Mouse (Mus musculus) ES-Bruce4 (cell line): ENCODE measurements around the gene Pgs1.

ENCODE experiments used
- CTCF ChIP-seq: IDR thresholded peaks from one replicate; pipeline ENCODE4 v1.8.1; 2011; ENCODE audit warnings: low read depth, low read length
- POLR2A ChIP-seq: IDR thresholded peaks from one replicate; pipeline ENCODE4 v1.8.1; 2011; ENCODE audit warnings: low read length; ENCODE audit not compliant: insufficient read depth

- TF ChIP-seq CTCF (no peak), POLR2A (no peak)
These were observed 18.1 kb downstream of the Pgs1 start for GRCm38 (mm10) chr11:118004217-118004616.
